Mouse (Mus musculus): ENCODE results near the gene Gpha2.

DNA sequence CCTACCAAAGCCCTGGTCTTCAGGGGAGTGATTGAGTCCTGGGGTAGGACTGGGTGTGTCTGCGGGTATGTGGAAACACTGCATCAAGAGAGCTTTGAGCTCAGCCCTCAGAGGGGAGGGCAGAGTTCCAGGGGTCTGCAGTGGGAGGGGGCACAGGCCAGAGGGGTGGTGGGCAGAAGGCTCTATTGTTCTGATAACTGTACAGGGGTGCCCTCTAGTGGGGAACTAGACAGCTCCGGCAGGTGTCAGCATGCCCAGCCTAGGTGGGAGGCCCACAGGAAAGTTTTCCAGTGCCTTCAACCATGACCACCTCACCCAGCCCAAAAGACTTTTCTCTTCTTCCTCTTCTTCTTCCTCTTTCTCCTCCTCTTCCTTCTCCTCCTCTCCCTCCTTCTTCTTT lies 34.2 kb downstream of the Gpha2 start:
- no peak for TF ChIP-seq CTCF (IDR thresholded peaks at IDR 0.05; ENCODE audit: insufficient read depth, low read depth, low read length)
- no peak for TF ChIP-seq POLR2A (IDR thresholded peaks at IDR 0.05; ENCODE audit: insufficient read depth, low read depth, low read length)

Data from olfactory bulb, adult 2 months (tissue).